Mouse (Mus musculus): ENCODE results near the gene Edrf1.
"Not testable (repeated sequence)": the region's sequence is repeated elsewhere in the genome, so short reads cannot be mapped to it uniquely, and the experiment has no call there.

Gene Edrf1

DNA sequence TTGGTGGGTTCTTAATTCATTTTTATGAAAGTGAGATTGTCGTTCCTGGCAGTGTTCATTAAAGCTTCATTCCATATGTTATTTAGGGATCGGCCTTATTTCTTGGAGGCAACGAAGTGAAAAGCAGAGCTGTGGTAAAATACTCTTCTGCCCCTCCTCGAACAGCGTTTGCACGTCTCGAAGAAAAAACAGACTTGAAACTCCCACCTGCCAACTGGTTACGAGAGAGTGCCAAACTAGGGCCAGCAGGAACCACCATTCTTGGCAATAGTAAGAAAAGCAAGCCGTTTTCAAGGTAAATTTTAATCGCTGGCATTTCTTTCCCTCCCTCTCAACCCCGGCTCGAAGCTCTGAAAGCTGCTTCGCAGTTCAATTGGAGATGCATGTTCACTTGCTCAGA is 1.5 kb downstream of the Edrf1 start:
- no peak for DNase-seq (ENCODE audit: low read depth in 1 of 2, low spot score in 2 of 2)

DNA sequence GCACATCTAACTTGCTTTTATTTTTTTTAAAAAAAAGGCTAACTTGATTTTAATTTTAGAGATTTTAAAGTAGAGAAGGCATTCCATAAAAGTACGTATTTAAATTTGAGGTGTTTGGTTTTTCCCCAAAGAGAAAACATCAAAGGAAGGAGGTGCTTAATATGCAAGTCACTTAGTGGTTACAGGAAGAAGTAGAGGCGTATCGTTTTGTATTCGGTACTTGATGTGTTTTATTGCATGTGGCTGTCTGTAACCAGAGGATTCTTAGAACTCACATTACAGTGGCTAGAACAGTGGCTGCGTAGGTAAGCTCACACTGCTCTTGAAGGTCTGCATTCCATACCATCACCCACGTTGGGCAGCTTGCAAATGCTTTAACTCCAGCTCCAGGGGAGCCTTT is 8.4 kb downstream of the Edrf1 start:
- no peak for DNase-seq (ENCODE audit: low read depth in 1 of 2, low spot score in 2 of 2)

DNA sequence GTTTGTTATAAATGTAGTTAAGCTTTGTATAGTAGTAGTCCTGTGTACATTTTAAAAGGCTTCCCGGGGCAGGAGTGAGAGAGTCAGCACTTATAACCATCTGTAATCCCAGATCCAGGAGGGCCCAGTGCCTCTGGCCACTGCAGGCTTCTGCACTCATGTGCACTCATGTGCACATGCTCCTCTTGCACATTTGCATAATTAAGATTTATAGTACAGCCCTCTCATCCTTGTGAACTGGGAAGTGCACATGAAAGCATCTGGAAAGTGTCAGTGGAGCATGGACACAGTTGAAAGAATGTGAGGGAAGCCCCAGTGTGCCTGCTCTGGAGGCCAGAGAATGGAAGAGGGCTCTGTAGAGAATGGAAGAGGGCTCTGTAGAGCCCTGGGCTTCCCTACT is 25.1 kb downstream of the Edrf1 start:
- no peak for DNase-seq (ENCODE audit: low read depth in 1 of 2, low spot score in 2 of 2)

DNA sequence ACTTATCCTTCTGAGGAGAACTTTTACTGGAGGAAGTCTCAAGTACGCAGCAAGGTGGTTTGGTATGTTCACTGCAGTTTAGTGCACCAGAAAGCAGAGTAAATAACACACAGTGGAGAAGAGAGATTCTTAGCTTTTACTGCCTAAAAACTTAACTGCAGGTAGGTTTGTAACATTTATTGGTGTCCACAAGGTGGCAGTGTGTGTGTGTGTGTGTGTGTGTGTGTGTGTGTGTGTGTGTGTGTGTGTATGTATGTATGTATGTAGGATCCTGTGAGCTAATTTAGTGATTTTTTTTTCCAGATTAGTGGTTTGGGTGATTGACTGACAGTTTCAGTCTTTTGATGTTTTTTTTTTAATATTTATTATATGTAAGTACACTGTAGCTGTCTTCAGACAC is 31.7 kb downstream of the Edrf1 start:
- DNase-seq (ENCODE audit: low read depth in 1 of 2, low spot score in 2 of 2), result no peak

DNA sequence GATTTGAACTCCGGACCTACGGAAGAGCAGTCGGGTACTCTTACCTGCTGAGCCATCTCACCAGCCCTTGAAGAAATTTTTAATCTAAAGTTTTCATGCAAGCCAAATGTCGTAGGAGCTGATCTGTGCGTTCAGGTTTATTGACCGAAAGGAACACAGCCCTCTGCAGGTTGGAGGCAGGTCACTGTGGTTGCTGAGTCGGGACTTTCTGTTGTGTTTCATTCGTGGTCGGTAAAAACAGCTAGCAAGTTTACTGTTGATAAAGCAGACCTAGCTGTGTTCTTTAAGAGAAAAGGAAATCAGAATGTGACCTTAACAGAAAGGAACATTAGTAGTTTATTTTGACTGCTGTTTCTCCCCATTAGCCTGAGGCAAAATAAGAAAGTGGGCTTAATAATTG is 32.6 kb downstream of the Edrf1 start:
- no peak for DNase-seq (ENCODE audit: low read depth in 1 of 2, low spot score in 2 of 2)

DNA sequence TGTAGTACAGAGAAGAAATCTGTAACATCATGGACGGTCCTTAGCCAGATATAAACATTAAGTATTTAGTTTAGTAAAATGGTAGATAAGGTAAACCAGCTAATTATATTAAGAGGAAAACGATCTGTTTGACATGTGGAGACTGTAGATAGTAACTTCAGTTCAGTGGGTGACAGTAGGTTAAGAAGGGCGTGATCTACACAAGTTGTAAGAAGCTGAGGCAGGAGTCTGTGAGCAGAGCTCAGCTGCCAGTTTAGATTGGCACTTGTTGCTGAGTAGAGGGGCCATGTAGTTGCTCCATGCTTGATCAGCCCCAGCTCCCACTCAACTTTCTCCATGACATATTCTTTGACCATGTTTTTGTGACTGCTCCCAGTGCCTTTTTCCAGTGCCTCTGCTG is 33.5 kb downstream of the Edrf1 start:
- DNase-seq (ENCODE audit: low read depth in 1 of 2, low spot score in 2 of 2), result no peak

DNA sequence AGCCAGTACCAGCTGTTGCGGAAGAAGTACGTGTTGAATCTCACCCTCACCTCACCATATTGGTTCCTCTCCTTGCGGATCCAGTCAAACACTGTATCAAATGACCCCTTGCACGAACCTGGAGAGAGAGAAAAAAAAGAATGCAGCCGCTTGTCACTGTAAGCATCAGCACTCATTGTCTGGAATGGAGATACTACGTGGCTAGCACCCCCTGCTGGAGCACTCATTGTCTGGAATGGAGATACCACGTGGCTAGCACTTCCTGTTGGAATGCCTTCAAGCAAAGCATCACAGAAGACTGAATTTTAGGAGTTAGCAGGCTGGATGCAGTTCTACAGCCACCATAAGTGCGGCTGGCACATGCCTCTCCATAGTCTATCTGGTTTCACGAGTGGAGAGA is 38.7 kb downstream of the Edrf1 start:
- no peak for DNase-seq (ENCODE audit: low read depth in 1 of 2, low spot score in 2 of 2)

DNA sequence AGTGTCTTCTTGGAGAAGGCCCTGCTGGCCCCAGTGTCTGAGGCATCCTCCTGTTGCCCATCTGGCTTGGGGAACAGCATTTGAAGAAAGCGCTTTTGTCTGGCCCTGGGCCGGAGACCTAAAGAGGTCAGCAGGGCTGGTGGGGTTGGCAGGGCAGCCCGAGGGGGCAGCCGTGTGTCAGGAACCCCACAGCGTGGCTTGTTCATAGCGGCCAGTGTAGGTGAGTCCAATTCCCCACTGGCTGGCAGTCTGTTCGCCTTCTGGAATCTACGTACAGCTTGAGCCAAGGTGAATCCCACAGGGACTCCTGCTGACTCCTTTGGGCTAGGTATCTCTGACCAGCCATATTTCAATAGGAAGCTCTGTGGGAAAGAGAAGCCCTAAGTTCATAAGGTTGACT is 41.4 kb downstream of the Edrf1 start:
- no peak for DNase-seq (ENCODE audit: low read depth in 1 of 2, low spot score in 2 of 2)

DNA sequence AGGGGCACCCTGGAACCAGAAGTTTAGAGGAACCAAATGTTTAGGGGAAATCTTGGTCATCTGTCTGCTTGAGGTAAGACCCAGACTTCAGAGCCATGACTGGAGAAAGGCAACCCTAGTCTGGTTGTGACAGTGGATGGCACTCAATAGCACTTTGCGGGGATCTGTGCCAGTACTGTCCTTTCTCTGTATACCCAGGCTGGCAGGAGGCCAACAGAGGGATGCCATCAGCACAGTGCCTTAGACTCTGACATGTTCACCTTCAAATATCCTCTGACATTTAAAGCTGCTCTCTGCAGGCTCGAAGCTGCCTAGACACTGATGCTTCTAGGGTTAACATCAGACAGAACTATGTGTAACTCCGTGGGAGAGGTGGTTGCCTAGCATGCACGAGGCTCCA is 42.1 kb downstream of the Edrf1 start:
- DNase-seq (ENCODE audit: low read depth in 1 of 2, low spot score in 2 of 2), result no peak

DNA sequence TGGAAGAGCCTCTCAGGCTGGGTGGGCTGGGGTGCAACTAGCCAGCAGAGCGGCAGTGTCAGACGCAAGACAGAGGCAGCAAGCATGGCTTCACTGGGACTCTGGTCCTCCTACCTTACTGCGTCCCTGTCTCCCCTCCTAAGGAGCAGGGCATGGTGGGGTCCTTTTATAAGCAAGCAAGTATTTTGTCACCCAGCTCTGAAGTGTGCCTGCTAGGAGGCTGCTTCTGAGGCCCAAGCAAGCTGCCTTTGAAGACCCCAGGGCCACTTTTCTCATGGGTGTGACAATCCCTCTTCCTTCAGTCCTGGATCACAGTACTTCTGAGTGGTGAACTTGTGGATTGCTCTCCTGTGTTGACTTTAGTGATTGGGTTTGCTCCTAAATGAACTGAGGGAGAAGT is 42.6 kb downstream of the Edrf1 start, which contains the start of gene Mmp21:
Mmp21 (minus strand) TSS at position 101 of the 400 bp plus-strand sequence.
- DNase-seq (ENCODE audit: low read depth in 1 of 2, low spot score in 2 of 2), result no peak

DNA sequence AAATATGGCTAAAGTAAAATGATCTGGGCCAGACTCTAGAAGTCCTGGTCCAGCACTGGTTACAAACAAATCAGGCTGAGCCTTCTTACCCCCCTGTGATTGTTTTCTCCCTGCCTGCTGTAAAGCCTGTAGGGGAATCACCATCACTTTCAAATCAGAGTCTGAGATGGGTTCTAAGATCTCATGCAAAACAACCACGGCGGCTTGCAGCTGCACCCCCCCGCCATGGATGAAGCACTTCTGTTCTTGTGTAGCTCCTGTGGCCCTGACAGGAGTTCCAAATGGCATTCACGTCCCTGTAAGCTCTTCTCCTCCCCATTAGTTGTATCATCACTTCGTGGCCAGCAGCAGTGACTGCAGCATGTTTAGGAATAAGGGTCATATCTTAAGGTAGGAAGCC is 46.3 kb downstream of the Edrf1 start:
- no peak for DNase-seq (ENCODE audit: low read depth in 1 of 2, low spot score in 2 of 2)

DNA sequence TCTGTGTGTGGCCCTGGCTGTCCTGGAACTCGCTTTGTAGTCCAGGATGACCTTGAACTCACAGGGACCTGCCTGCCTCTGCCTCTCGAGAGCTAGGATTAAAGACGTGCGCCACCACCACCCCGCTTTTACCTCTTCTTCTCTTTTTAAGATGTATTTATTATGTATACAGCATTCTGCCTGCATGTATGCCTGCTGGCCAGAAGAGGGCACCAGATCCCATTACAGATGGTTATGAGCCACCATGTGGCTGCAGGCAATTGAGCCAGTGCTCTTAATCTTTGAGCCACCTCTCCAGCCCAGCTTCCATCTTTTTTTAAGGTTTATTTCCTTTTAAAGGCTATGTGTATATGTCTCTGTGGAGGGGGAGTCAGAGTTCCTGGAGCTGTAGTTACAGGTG is 46.8 kb downstream of the Edrf1 start:
- DNase-seq (ENCODE audit: low read depth in 1 of 2, low spot score in 2 of 2), result no peak

DNA sequence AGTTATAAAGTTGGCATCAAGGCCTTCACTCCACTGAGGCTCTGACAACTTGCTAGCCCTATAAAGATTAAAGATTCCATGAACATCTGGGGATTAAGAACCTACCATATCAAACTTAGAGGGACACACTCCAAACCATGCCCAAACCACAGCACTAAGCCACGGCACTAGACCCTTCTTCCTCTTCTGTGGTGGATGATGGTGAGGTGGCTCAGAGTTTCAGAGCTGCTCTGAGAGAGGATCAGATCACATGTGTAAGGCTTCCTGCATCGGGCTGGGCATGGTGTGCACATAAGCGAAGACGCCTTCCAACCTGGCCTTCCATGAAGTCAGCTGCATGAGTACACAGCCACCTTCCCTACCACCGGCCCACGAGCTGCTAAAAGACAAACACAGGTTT is 47.4 kb downstream of the Edrf1 start:
- no peak for DNase-seq (ENCODE audit: low read depth in 1 of 2, low spot score in 2 of 2)

DNA sequence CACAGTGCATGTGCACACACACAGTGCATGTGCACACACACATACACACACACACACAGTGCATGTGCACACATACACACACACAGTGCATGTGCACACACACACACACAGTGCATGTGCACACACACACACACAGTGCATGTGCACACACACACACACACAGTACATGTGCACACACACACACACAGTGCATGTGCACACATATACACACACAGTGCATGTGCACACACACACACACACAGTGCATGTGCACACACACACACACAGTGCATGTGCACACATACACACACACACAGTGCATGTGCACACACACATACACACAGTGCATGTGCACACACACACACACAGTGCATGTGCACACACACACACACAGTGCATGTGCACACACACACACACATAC is 48.3 kb downstream of the Edrf1 start:
- DNase-seq (ENCODE audit: low read depth in 1 of 2, low spot score in 2 of 2), result not testable (repeated sequence)

DNA sequence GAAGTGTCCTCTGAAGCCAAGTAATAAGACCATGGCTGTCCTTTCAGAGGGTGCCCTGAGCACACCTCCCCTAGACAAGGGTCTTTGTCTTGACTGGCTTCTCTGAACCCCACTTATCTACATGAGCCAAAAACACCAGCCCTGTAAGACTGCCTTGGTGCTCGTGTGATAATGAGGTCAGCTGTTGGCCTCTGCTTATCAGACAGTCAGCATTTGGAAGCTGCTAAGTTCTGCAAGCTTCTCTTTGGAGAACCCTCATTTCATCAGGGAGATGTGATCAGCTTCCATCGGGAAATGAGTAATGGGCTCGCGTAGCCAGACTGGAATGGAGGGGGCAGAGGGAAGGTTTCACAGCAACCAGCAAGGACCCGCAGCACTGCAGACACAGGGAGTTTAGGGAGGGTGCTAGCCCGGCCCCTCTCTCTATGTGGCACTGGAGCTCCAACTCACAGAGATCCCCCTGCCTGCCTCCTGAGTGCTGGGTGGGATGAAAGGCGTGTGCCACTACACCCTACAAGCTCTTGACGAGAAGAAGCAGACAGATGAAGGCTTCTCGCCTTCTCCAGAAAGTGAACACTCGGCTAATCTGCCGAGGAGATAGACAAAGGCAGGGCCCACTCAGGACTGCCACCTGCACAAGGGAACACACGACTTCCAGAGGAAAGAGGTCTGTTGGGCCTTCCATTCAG is 60.8 kb downstream of the Edrf1 start:
- no peak for DNase-seq (ENCODE audit: low read depth in 1 of 2, low spot score in 2 of 2)

DNA sequence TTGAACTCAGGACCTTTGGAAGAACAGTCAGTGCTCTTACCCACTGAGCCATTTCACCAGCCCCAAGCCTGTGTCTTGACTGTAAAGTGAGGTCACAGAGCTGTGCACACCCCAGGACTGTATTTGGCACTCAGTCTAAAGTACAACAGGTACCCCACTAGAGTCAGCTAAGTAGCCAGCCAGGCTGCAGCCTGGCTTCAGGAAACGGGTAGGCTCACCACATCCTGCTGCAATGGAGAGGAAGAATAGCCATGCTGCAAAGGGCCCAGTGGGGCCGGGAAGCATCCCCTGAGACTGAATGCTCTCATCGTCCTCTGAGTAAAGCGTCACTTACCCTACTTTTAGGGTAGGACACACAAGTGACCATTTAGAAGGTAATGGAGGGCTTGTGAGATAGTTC is 62.5 kb downstream of the Edrf1 start:
- no peak for DNase-seq (ENCODE audit: low read depth in 1 of 2, low spot score in 2 of 2)

DNA sequence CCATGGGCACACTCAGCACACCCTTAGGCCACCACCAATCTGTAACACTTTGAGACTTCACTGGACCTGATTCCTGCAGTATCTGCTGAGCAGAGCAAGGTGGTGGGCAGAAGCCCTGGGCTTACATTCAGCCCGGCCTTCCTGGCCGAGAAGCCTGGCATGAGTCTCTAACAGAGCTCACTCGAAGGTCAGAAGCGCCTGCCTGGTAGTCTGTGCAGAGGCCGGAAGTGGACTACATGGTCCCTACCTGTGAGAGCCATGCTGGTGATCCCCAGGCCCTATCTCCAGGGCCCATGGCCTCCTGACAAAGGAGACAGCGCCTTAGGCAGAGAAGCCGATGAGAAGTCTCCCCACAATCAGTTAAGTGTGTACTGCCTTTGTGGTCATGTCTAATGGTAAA is 64.0 kb downstream of the Edrf1 start:
- no peak for DNase-seq (ENCODE audit: low read depth in 1 of 2, low spot score in 2 of 2)

DNA sequence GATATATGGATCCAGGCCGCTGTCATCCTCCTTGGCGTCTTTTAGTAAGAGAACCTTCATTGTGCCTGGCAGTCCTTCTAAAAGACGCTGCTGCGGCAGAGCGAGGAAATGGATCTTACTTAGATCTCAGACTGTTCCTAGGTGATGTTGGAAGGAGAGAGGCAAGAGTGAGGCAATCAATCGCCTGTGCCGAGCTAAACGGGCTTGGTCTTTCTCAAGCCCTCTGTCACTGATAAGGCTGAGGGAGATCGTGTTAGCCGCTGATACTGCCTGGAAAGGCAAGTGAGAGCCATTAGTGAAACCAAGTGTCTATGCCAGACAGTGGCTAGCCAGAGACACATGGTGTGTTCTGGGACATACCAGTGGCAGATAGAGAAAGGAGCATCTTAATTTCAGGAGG is 65.0 kb downstream of the Edrf1 start:
- DNase-seq (ENCODE audit: low read depth in 1 of 2, low spot score in 2 of 2), result no peak

DNA sequence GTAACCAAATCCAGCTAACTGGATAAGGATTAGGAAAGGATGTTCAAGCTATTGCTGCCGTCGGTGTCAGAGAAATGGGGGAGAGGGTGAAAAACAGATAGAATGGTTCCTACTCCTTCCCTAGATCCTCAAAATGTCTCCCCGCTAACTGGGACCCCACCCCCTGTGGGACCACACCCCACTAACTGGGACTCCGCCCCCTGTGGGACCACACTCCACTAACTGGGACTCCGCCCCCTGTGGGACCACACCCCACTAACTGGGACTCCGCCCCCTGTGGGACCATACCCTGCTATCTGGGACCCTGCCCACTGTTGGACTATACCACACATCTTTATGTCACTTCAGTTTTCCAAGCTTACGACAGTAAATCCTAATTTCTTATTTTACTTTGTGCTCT is 66.6 kb downstream of the Edrf1 start:
- DNase-seq (ENCODE audit: low read depth in 1 of 2, low spot score in 2 of 2), result no peak

DNA sequence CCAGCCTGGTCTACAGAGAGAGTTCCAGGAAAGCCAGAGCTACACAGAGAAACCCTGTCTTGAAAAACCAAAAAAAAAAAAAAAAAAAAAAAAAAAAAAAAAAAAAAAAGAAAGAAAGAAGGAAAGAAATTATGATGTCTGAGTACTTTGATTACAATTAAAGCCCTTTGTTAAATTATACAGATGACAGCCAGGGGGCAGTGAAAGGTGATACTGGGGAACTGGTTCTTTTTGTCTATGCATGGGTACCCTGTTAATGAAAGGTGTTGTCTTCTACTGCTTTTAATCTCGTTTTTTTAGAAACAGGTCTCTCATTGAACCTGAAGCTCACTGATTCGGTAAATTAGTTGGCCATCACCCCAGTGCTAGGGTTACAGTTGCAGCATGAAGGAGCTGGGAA is 70.0 kb downstream of the Edrf1 start:
- DNase-seq (ENCODE audit: low read depth in 1 of 2, low spot score in 2 of 2), result no peak

DNA sequence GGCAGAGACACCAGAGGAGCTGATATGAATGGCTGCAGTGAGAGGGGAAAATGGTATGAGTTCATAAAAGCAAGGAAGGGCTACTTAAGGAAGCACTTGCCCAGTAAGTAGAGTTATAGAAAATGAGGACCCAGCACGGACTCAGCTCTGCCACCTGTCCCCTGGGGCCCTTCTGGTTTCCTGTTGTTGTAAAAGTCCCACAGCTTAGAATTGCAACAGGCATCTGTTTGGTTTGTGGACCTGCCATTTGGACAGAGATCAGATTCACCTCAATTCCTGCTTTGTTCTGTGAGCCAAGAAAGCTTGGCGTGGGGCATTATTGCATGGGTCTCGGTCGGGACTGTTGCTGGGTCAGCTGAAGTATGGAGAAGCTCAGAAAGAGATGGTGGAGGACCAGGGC is 78.0 kb downstream of the Edrf1 start:
- DNase-seq (ENCODE audit: low read depth in 1 of 2, low spot score in 2 of 2), result no peak

DNA sequence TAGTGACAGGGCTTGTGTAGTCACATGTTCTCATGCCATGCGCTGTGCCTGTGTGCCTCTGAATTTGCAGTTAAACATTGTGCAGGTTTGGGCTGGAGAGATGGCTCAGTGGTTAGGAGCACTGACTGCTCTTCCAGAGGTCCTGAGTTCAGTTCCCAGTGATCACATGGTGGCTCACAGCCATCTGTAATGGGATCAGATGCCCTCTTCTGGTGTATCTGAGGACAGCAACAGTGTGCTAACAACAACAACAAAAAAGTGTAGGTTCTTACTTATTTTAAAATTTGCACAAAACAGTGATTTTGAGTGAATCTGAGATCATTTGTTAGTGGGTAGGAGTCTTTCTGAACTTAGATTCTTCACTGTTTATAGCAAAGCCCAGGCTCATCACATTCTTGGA is 81.2 kb downstream of the Edrf1 start:
- no peak for DNase-seq (ENCODE audit: low read depth in 1 of 2, low spot score in 2 of 2)

DNA sequence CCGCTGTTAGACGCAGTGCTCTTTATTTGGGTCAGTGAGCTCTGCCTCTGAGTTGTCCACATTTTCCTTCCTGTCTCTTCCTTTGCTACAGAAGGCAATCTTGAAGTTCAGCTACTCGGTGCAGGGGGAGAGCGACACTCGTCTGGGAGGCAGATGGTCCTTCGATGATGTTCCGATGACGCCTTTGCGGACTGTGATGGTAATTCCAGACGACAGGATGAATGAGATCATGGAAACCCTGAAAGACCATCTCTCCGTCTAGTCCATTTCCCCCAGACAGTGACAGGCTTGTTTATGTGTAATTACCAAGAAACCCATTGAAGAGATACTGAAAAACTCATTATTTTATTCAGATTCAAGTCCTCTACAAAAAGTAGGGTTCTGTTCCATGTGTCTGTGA is 83.3 kb downstream of the Edrf1 start:
- DNase-seq (ENCODE audit: low read depth in 1 of 2, low spot score in 2 of 2), result no peak
